Mouse (Mus musculus) kidney, postnatal 4 days (tissue): ENCODE measurements at regions not wholly inside any gene's neighbourhood (a gene's known extent, or its start where the extent isn't known, plus 50 kb on each side); places are given as distances from the start of the nearest gene placed in this dataset.

ENCODE experiments used
- DNase-seq, 2 experiments: peaks; one replicate each; pipeline ENCODE4 v3.0.0; 2021; ENCODE audit warnings: mixed read lengths in 2 of 2

GRCm38 (mm10) chr16:76830371-76830770 lies 183.1 kb upstream of the Usp25 start:
- DNase-seq: peak; percentile 67 to 74

GRCm38 (mm10) chr16:76827674-76828441 lies 185.6 kb upstream of the Usp25 start:
- DNase-seq: no peak

GRCm38 (mm10) chr16:76821261-76821660 lies 192.2 kb upstream of the Usp25 start:
- no peak for DNase-seq

GRCm38 (mm10) chr16:76816056-76816885 lies 197.2 kb upstream of the Usp25 start:
- peak; percentile 31 to 38 for DNase-seq

GRCm38 (mm10) chr16:76803725-76804124 lies 209.8 kb upstream of the Usp25 start:
- peak; percentile 64 to 73 for DNase-seq

- DNase-seq: peak; percentile 66 to 75
Measured at GRCm38 (mm10) chr16:76786405-76787155, 226.9 kb upstream of the Usp25 start.

GRCm38 (mm10) chr16:76782656-76783055 lies 230.8 kb upstream of the Usp25 start:
- DNase-seq: no peak

- no peak for DNase-seq
Measured at GRCm38 (mm10) chr16:76775790-76776189, 237.7 kb upstream of the Usp25 start.

- no peak for DNase-seq
Measured at GRCm38 (mm10) chr16:76774032-76774431, 239.5 kb upstream of the Usp25 start.

GRCm38 (mm10) chr16:76773466-76773865 lies 240.0 kb upstream of the Usp25 start:
- no peak for DNase-seq

GRCm38 (mm10) chr16:76768607-76769006 lies 244.9 kb upstream of the Usp25 start:
- peak; percentile 69 to 75 for DNase-seq

- no peak for DNase-seq
Measured at GRCm38 (mm10) chr16:76766636-76767035, 246.9 kb upstream of the Usp25 start.

GRCm38 (mm10) chr16:76765536-76765935 lies 248.0 kb upstream of the Usp25 start:
- no peak for DNase-seq

- no peak for DNase-seq
Measured at GRCm38 (mm10) chr16:76764994-76765393, 248.5 kb upstream of the Usp25 start.

- peak; percentile 34 to 47 for DNase-seq
Measured at GRCm38 (mm10) chr16:76762619-76763283, 250.8 kb upstream of the Usp25 start.

GRCm38 (mm10) chr16:76761848-76762247 lies 251.7 kb upstream of the Usp25 start:
- DNase-seq: no peak

- no peak for DNase-seq
Measured at GRCm38 (mm10) chr16:76761004-76761403, 252.5 kb upstream of the Usp25 start.

GRCm38 (mm10) chr16:76754871-76755270 lies 258.6 kb upstream of the Usp25 start:
- no peak for DNase-seq

GRCm38 (mm10) chr16:76746385-76746784 lies 267.1 kb upstream of the Usp25 start:
- DNase-seq: no peak

GRCm38 (mm10) chr16:76741141-76741540 lies 272.4 kb upstream of the Usp25 start:
- no peak for DNase-seq

- DNase-seq: peak; percentile 7 to 9
Measured at GRCm38 (mm10) chr16:76725991-76726390, 287.5 kb upstream of the Usp25 start.

GRCm38 (mm10) chr16:76725271-76725670 lies 288.2 kb upstream of the Usp25 start:
- DNase-seq: peak; percentile 18 to 37

- DNase-seq: no peak
Measured at GRCm38 (mm10) chr16:76718809-76719208, 294.7 kb upstream of the Usp25 start.
